Mouse (Mus musculus) neural tube, embryonic 14.5 days (tissue): ENCODE data around the gene Cflar. TPM values are rescaled to one million over a fixed set of nuclear protein-coding genes. Genes with fewer than 3 reads are reported as not detected.
"Not testable (repeated sequence)": the region's sequence is repeated elsewhere in the genome, so short reads cannot be mapped to it uniquely, and the experiment has no call there.

Experiments used
- ATAC-seq: fragments of 200-750 bp; cut with Nextera tagmentation; 2 replicates; pipeline ENCODE4 v1.8.0; 2017; ENCODE audit warnings: low read depth, mild to moderate bottlenecking, moderate TSS enrichment, moderate library complexity
- H3K27ac ChIP-seq: fragments of 300-500 bp; sonication (generic); 2 replicates; pipeline ENCODE4 v1.5.1; 2014; ENCODE audit warnings: low read depth, mild to moderate bottlenecking, control low read depth, low read length, moderate library complexity, mixed read lengths
- H3K27me3 ChIP-seq: fragments of 300-500 bp; sonication (generic); 2 replicates; pipeline ENCODE4 v1.6.1; 2014; ENCODE audit warnings: low read length; ENCODE audit not compliant: control insufficient read depth, insufficient read depth
- H3K36me3 ChIP-seq: fragments of 300-500 bp; sonication (generic); 2 replicates; pipeline ENCODE4 v1.6.1; 2014; ENCODE audit warnings: low read length, mixed read lengths; ENCODE audit not compliant: control insufficient read depth, insufficient read depth
- H3K4me1 ChIP-seq: fragments of 300-500 bp; sonication (generic); 2 replicates; pipeline ENCODE4 v1.6.1; 2014; ENCODE audit warnings: low read length; ENCODE audit not compliant: control insufficient read depth, insufficient read depth
- H3K4me2 ChIP-seq: fragments of 300-500 bp; sonication (generic); 2 replicates; pipeline ENCODE4 v1.6.1; 2014; ENCODE audit warnings: mild to moderate bottlenecking, low read depth, low read length, control low read depth
- H3K4me3 ChIP-seq: fragments of 300-500 bp; sonication (generic); 2 replicates; pipeline ENCODE4 v1.5.1; 2014; ENCODE audit warnings: low read depth, low read length, control low read depth, mixed read lengths
- H3K9ac ChIP-seq: fragments of 300-500 bp; sonication (generic); replicated peaks from 2 replicates; pipeline ENCODE4 v1.6.1; 2014; ENCODE audit warnings: low read depth, mild to moderate bottlenecking, control low read depth, low read length, mixed read lengths
- H3K9me3 ChIP-seq: fragments of 300-500 bp; sonication (generic); 2 replicates; pipeline ENCODE4 v1.6.1; 2016; ENCODE audit warnings: low read length; ENCODE audit not compliant: control insufficient read depth
- WGBS: fragments of 180-500 bp; shearing (Covaris S2); extraction: QIAGEN DNeasy Blood & Tissue Kit; methylation state at CpG from one replicate; pipeline ENCODE4 v1.1.7; 2014; 5-methylcytosine and 5-hydroxymethylcytosine counted together
- polyA plus RNA-seq: library from polyadenylated mRNA; unstranded; fragments of >200 nt; fragmentation: Nextera tagmentation; extraction: Ambion mirVana; gene quantifications from 2 replicates; pipeline ENCODE4 v1.2.1, GENCODE M21; 2014

Gene Cflar
- polyA plus RNA-seq, 1 experiment from 2014 or later = 16.3 TPM

DNA sequence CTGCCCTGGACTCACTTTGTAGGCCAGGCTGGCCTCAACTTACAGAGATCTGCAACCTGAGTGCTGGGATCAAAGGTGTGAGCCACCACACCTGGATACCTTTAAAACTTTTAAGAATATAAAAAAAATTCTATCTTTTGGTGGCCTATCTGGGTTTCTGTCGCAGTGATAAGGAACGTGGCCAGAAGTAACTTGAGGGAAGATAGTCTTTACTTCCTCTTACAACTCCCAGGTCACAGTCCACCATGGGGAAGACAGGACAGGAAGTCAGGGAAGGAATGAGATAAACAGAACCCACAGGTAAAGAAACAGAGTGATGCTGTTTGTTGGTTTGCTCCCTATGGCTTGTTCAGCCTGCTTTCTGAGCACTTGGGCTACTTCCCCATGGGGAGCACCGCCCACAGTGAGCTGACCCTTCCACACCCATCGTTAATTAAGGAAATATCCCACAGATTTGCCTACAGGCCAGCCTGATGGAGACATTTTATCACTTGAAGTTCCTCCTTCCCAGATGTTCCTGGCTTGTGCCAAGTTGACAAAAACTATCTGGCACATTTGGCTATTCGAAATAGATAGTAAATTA, 10.6 kb upstream of the Cflar start:
- not testable (repeated sequence) for H3K9me3 ChIP-seq, H3K9ac ChIP-seq, H3K36me3 ChIP-seq, H3K27me3 ChIP-seq, H3K27ac ChIP-seq, H3K4me2 ChIP-seq, ATAC-seq, H3K4me1 ChIP-seq, H3K4me3 ChIP-seq
- WGBS = 86% methylated on average over 4 of the region's 5 CpGs

GRCm38 (mm10) chr1:58710043-58710442, 1.3 kb upstream of the Cflar start:
- ATAC-seq, H3K9me3 ChIP-seq, H3K36me3 ChIP-seq, H3K27ac ChIP-seq, H3K4me3 ChIP-seq, H3K9ac ChIP-seq, H3K4me1 ChIP-seq, H3K4me2 ChIP-seq, H3K27me3 ChIP-seq: not testable (repeated sequence)
- 95% methylated on average over 1 of the region's 1 CpGs for WGBS

DNA sequence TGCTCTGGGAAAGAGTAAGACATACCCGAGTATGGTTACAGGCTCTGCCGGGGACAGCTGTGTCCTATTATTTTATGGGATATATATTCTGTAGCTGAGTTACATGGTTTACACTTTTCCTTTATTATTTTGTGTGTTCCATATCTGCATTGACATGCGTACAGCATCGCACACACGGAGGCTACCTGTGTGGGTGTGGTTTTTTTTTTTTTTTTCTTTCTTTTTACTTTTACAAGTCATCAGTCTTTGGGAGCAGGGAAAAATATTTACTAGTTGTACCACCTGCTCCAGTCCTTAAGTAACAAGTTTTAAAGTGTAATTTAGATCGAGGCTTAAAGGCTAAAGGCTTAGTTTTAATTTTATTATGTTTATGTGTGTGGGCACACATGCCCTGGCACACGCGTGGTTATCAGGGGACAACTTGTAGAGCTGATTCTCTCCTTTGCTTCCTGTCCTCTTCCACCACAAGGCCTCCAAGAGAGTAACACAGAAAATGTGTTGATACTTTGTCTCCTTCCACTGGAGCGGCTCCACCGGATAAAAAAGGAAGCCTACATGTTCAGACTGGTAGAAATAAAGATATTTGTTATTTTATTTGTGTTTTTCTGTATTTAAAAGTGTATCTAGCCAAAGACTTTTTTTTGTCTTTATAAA, 470 bp upstream of the Cflar start:
- H3K4me2 ChIP-seq = peak overlapping the region; percentile 66
- peak; percentile 42; the same call in 1 of the 2 replicates for ATAC-seq
- no peaks in the 10 kb centered on the region for H3K9me3 ChIP-seq
- H3K36me3 ChIP-seq = no peaks in the 10 kb centered on the region
- 55% methylated on average over 10 of the region's 10 CpGs for WGBS
- H3K9ac ChIP-seq = peak overlapping the region; percentile 70; the same call in 1 of the 2 replicates
- H3K27me3 ChIP-seq = no peaks in the 10 kb centered on the region
- H3K4me3 ChIP-seq = peak overlapping the region; percentile 52
- H3K4me1 ChIP-seq = no peaks in the 10 kb centered on the region
- H3K27ac ChIP-seq = no peak overlapping the region; the same call in 1 of the 2 replicates

GRCm38 (mm10) chr1:58712076-58713061, 1.1 kb downstream of the Cflar start:
- 5% methylated on average over 16 of the region's 17 CpGs for WGBS
- Histone ChIP-seq H3K27me3 (no peaks in the 10 kb centered on the region), H3K27ac (peak overlapping the region; percentile 67; the same call in 1 of the 2 replicates), H3K9ac (no peak overlapping the region), H3K9me3 (no peaks in the 10 kb centered on the region), H3K4me2 (peak overlapping the region; percentile 66), H3K4me1 (no peaks in the 10 kb centered on the region), H3K4me3 (peak overlapping the region; percentile 52), H3K36me3 (no peaks in the 10 kb centered on the region)
- ATAC-seq = peak; percentile 73

DNA sequence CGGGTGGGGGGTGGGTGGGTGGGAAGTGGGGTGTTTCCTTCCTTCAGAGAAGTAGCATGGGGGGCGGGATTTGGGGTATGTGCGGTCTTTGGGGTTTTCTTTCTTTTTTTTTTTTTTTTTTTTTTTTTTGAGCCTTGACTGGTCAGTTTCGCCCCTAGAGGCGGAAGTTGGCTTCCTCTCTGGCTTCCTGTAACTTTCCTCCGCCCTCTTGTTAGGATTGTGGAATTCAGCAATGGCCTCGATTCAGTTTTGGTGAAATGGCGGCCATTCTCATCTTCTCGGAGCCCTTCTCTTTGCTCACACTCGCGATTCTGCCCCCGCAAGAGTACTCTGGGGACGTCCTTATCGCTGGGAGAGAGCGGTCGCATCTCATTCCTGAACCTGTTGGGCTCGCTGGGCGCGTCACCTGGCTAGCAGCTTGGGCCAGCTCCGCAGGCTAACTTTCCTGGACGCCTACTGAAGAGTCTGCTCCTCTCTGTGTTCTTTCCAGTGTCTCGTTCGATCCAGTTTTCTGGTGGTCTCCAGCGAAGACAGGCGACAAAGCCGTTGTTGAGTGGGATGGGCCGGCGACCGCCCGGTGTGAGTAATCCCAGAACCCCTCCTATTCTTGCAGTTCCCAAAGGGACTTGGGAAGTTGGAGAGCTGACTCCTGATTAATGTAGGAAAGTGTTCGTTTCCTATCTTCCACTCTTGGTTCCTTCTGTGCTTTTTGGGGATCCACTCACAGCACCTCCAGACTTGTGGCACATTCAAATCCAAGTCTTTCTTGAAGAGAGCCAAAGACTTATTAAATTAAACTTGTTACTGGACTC, 2.0 kb downstream of the Cflar start:
- Histone ChIP-seq H3K27ac (peak overlapping the region; percentile 67; the same call in 1 of the 2 replicates), H3K9me3 (no peaks in the 10 kb centered on the region), H3K4me3 (peak overlapping the region; percentile 47), H3K4me2 (peak overlapping the region; percentile 66), H3K27me3 (no peaks in the 10 kb centered on the region), H3K36me3 (no peaks in the 10 kb centered on the region), H3K4me1 (no peaks in the 10 kb centered on the region), H3K9ac (peak overlapping the region; percentile 51)
- WGBS = 9% methylated on average over 30 of the region's 31 CpGs
- 0 out of 2 replicates have a peak, but pooled peaks have one; percentile 13 for ATAC-seq

DNA sequence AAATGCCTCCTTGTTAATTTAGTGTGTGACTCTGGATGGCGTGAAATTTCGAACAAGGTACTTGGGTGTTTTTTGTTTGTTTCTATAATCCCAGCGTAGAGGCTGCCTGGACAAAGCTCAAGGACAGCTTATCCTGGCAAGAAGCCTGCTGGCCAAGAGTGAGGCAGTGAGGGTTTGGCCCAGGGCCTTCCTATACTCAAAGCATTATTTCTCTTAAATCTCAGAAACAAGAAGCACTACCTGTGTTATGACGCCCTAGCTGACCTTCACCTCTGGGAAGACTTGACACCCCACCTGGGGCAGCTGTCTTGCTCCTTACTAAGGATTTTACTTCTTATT, 2.6 kb downstream of the Cflar start:
- H3K4me3 ChIP-seq = peak overlapping the region; percentile 47
- H3K4me1 ChIP-seq = no peaks in the 10 kb centered on the region
- WGBS = 58% methylated on average over 4 of the region's 4 CpGs
- no peaks in the 10 kb centered on the region for H3K27me3 ChIP-seq
- H3K9me3 ChIP-seq = no peaks in the 10 kb centered on the region
- H3K36me3 ChIP-seq = no peaks in the 10 kb centered on the region
- peak overlapping the region; percentile 51; the same call in 1 of the 2 replicates for H3K9ac ChIP-seq
- peak overlapping the region; percentile 66 for H3K4me2 ChIP-seq
- no peak for ATAC-seq
- peak overlapping the region; percentile 67; the same call in 1 of the 2 replicates for H3K27ac ChIP-seq

GRCm38 (mm10) chr1:58714361-58714760, 3.1 kb downstream of the Cflar start:
- Histone ChIP-seq H3K36me3 (no peaks in the 10 kb centered on the region), H3K4me2 (peak overlapping the region; percentile 66), H3K27me3 (no peaks in the 10 kb centered on the region), H3K4me3 (peak overlapping the region; percentile 47; the same call in 1 of the 2 replicates), H3K4me1 (no peaks in the 10 kb centered on the region), H3K9ac (0 out of 2 replicates have a peak overlapping the region, but pooled peaks have one; percentile 4), H3K9me3 (no peaks in the 10 kb centered on the region), H3K27ac (no peak overlapping the region)
- WGBS = 64% methylated on average over 1 of the region's 1 CpGs
- ATAC-seq = no peak

DNA sequence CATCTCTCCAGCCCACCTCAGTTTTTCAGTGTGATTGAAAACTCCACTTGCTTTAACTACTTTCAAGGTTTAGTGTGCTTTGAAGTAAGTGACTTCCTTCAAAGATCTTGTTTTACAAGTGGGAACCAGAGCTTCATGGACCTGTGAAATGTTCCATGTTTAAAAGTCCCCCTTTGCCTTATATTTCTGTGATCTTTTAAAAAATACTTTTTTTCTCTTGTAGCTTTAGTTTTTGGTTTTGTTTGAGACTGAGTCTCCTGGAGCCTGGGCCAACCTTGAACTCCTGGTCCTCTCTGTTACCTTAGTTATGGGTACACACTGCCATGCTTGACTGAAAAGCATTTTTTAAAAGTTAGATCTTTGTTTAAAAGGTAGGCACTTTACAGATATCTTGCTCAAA, 4.2 kb downstream of the Cflar start:
- Histone ChIP-seq H3K4me1 (no peaks in the 10 kb centered on the region), H3K4me2 (no peak overlapping the region), H3K27ac (no peak overlapping the region), H3K36me3 (no peaks in the 10 kb centered on the region), H3K27me3 (no peaks in the 10 kb centered on the region), H3K9me3 (no peaks in the 10 kb centered on the region), H3K9ac (no peak overlapping the region), H3K4me3 (no peak overlapping the region)
- ATAC-seq = no peak
